Mouse (Mus musculus): ENCODE results near the gene Nxnl2.

Nxnl2 gene

GRCm38 (mm10) chr13:51170691-51171680 is at the start of gene Nxnl2:
Gene Nxnl2 (plus strand): TSS chr13:51171022.
- DNase-seq (ENCODE audit: extremely low spot score), result peak; percentile 65

GRCm38 (mm10) chr13:51121966-51122365 is 48.9 kb upstream of the Nxnl2 start:
- no peak for DNase-seq (ENCODE audit: extremely low spot score)

GRCm38 (mm10) chr13:51122771-51123170 is 48.1 kb upstream of the Nxnl2 start:
- DNase-seq (ENCODE audit: extremely low spot score), result no peak

GRCm38 (mm10) chr13:51125357-51125756 is 45.5 kb upstream of the Nxnl2 start:
- no peak for DNase-seq (ENCODE audit: extremely low spot score)

GRCm38 (mm10) chr13:51127906-51128305 is 42.9 kb upstream of the Nxnl2 start:
- DNase-seq (ENCODE audit: extremely low spot score), result no peak

- no peak for DNase-seq (ENCODE audit: extremely low spot score)
Measured at GRCm38 (mm10) chr13:51128417-51128816, 42.4 kb upstream of the Nxnl2 start.

GRCm38 (mm10) chr13:51131179-51131578 is 39.6 kb upstream of the Nxnl2 start:
- no peak for DNase-seq (ENCODE audit: extremely low spot score)

- DNase-seq (ENCODE audit: extremely low spot score), result no peak
Measured at GRCm38 (mm10) chr13:51136315-51136714, 34.5 kb upstream of the Nxnl2 start.

GRCm38 (mm10) chr13:51136996-51137701 is 33.7 kb upstream of the Nxnl2 start:
- DNase-seq (ENCODE audit: extremely low spot score), result no peak

GRCm38 (mm10) chr13:51137702-51138031 is 33.2 kb upstream of the Nxnl2 start:
- no peak for DNase-seq (ENCODE audit: extremely low spot score)

- no peak for DNase-seq (ENCODE audit: extremely low spot score)
Measured at GRCm38 (mm10) chr13:51147106-51147505, 23.7 kb upstream of the Nxnl2 start.

GRCm38 (mm10) chr13:51152966-51153669 is 17.7 kb upstream of the Nxnl2 start:
- DNase-seq (ENCODE audit: extremely low spot score), result no peak

GRCm38 (mm10) chr13:51153670-51154030 is 17.2 kb upstream of the Nxnl2 start:
- no peak for DNase-seq (ENCODE audit: extremely low spot score)

GRCm38 (mm10) chr13:51155178-51156013 is 15.4 kb upstream of the Nxnl2 start:
- no peak for DNase-seq (ENCODE audit: extremely low spot score)

GRCm38 (mm10) chr13:51156014-51156386 is 14.8 kb upstream of the Nxnl2 start:
- no peak for DNase-seq (ENCODE audit: extremely low spot score)

GRCm38 (mm10) chr13:51157291-51157690 is 13.5 kb upstream of the Nxnl2 start:
- no peak for DNase-seq (ENCODE audit: extremely low spot score)

GRCm38 (mm10) chr13:51161672-51162071 is 9.2 kb upstream of the Nxnl2 start:
- no peak for DNase-seq (ENCODE audit: extremely low spot score)

GRCm38 (mm10) chr13:51162246-51162645 is 8.6 kb upstream of the Nxnl2 start:
- DNase-seq (ENCODE audit: extremely low spot score), result no peak

- no peak for DNase-seq (ENCODE audit: extremely low spot score)
Measured at GRCm38 (mm10) chr13:51166711-51167110, 4.1 kb upstream of the Nxnl2 start.

GRCm38 (mm10) chr13:51170215-51170614 is 607 bp upstream of the Nxnl2 start:
- DNase-seq (ENCODE audit: extremely low spot score), result no peak

- no peak for DNase-seq (ENCODE audit: extremely low spot score)
Measured at GRCm38 (mm10) chr13:51172601-51173000, 1.8 kb downstream of the Nxnl2 start.
